Mouse (Mus musculus) midbrain, embryonic 16.5 days (tissue): ENCODE results near the gene Syt8. TPM values are rescaled to one million over a fixed set of nuclear protein-coding genes. Genes with fewer than 3 reads are reported as not detected.

Experiments
- ATAC-seq: fragments of 200-750 bp; cut with Nextera tagmentation; 2 replicates; pipeline ENCODE4 v1.8.0; 2017; ENCODE audit warnings: moderate TSS enrichment
- H3K27ac ChIP-seq: fragments of 300-500 bp; sonication (generic); 2 replicates; pipeline ENCODE4 v1.5.1; 2014; ENCODE audit warnings: mild to moderate bottlenecking, low read length, mixed read lengths
- H3K27me3 ChIP-seq: fragments of 300-500 bp; sonication (generic); 2 replicates; pipeline ENCODE4 v1.6.1; 2014; ENCODE audit warnings: low read depth, low read length, mixed read lengths; ENCODE audit not compliant: control insufficient read depth, insufficient read depth
- H3K36me3 ChIP-seq: fragments of 300-500 bp; sonication (generic); 2 replicates; pipeline ENCODE4 v1.6.1; 2014; ENCODE audit warnings: mild to moderate bottlenecking, low read length, moderate library complexity, mixed read lengths; ENCODE audit not compliant: control insufficient read depth, insufficient read depth
- H3K4me1 ChIP-seq: fragments of 300-500 bp; sonication (generic); 2 replicates; pipeline ENCODE4 v1.6.1; 2014; ENCODE audit warnings: mild to moderate bottlenecking, low read length, mixed read lengths; ENCODE audit not compliant: control insufficient read depth, insufficient read depth
- H3K4me2 ChIP-seq: fragments of 300-500 bp; sonication (generic); 2 replicates; pipeline ENCODE4 v1.6.1; 2014; ENCODE audit warnings: mild to moderate bottlenecking, low read length, mixed read lengths
- H3K4me3 ChIP-seq: fragments of 300-500 bp; sonication (generic); 2 replicates; pipeline ENCODE4 v1.5.1; 2014; ENCODE audit warnings: low read depth, mild to moderate bottlenecking, low read length, moderate library complexity, mixed read lengths
- H3K9ac ChIP-seq: fragments of 300-500 bp; sonication (generic); 2 replicates; pipeline ENCODE4 v1.6.1; 2014; ENCODE audit warnings: low read depth, low read length, mixed read lengths
- H3K9me3 ChIP-seq: fragments of 300-500 bp; sonication (generic); replicated peaks from 2 replicates; pipeline ENCODE4 v1.6.1; 2014; ENCODE audit warnings: mild to moderate bottlenecking, low read length, mixed read lengths; ENCODE audit not compliant: control insufficient read depth, poor library complexity, severe bottlenecking
- WGBS: fragments of 180-500 bp; shearing (Covaris S2); extraction: QIAGEN DNeasy Blood & Tissue Kit; methylation state at CpG from one replicate; pipeline ENCODE4 v1.1.7; 2014; 5-methylcytosine and 5-hydroxymethylcytosine counted together
- polyA plus RNA-seq: library from polyadenylated mRNA; unstranded; fragments of >200 nt; fragmentation: Nextera tagmentation; extraction: Ambion mirVana; gene quantifications from 2 replicates; pipeline ENCODE4 v1.2.1, GENCODE M21; 2015

The Syt8 gene
- polyA plus RNA-seq, 1 experiment from 2014 or later, result not detected

DNA sequence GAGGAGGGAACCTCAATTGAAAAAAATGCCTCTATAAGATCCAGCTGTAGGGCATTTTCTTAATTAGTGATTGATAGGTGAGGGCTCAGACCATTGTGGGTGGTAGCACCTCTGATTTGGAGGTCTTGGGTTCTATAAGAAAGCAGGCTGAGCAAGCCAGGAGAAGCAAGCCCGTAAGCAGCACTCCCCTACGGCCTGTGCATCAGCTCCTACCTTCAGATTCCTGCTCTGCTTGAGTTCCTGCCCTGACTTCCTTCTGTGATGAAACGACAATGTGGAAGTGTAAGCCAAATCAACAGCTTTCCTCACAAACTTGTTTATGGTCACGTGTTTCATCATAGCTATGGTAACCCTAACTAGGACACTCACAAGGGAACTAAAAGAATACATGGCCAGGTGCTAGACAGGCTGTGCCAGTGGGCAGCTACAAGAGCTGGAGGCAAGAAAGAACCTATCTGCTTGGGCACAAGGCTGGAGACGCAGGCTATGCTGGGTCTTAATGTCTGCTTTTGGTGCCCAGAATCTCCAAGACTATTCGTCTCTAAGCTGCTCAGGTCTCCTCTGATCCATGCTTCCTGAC is 14.5 kb downstream of the Syt8 start:
- 77% methylated on average over 6 of the region's 6 CpGs for WGBS
- ATAC-seq, result no peak
- H3K4me2 ChIP-seq, result no peak overlapping the region

DNA sequence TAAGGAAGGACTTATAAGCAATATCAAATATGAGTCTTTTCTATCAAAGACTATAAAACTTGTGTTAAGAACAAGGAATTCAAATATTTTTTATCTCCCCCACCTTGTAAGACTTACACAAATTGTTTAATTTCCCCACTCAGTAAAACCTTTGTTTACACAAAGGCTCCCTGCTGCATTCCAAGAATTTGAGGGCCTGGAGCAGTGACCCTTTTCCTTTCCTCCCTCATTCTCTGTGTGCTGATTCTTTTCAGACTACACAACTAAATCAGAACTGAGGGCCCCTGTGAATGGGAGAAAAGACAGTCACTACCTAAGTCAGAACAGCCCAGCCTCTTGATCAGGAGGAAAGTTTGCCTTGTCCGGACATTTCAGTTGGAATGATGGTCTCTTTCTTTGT is 20.1 kb downstream of the Syt8 start:
- no peak for ATAC-seq
- H3K27me3 ChIP-seq, result no peaks in the 10 kb centered on the region
- no peak overlapping the region for H3K4me3 ChIP-seq
- peaks cover 8% of the 10 kb centered on the region; the same call in 1 of the 2 replicates for H3K4me1 ChIP-seq
- H3K36me3 ChIP-seq, result no peaks in the 10 kb centered on the region
- H3K9ac ChIP-seq, result no peak overlapping the region
- no peak overlapping the region for H3K27ac ChIP-seq
- WGBS, result 17% methylated on average over 1 of the region's 1 CpGs
- H3K9me3 ChIP-seq, result no peaks in the 10 kb centered on the region
- H3K4me2 ChIP-seq, result no peak overlapping the region

More for the DNA sequence above, 14.5 kb downstream of the Syt8 start:
- Histone ChIP-seq H3K36me3 (no peaks in the 10 kb centered on the region), H3K4me3 (no peak overlapping the region), H3K9me3 (no peaks in the 10 kb centered on the region), H3K4me1 (no peaks in the 10 kb centered on the region), H3K9ac (no peak overlapping the region), H3K27ac (no peak overlapping the region), H3K27me3 (no peaks in the 10 kb centered on the region)

DNA sequence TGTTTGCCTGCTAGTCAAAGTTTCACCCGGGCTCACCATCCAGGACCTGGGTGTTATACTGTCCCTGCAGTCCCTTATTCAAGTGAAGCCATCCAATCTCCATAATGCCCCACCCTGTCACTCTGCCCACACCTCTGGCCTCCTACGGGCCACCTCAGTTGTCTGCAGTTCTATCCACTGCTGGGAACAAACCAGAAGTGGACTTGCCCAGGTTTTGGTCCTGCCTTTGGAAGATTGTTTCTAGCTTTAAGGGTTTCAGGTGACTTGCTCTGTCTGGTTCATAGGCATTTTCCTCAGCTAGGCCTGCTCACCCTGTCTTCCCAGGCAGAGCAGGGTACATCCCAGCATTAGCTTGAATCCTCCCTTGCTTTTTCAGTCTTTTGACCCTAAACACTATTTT is 20.6 kb downstream of the Syt8 start:
- Histone ChIP-seq H3K27ac (no peak overlapping the region), H3K36me3 (no peaks in the 10 kb centered on the region), H3K4me3 (no peak overlapping the region), H3K4me1 (peaks cover 8% of the 10 kb centered on the region; the same call in 1 of the 2 replicates), H3K27me3 (no peaks in the 10 kb centered on the region), H3K9me3 (no peaks in the 10 kb centered on the region), H3K4me2 (no peak overlapping the region), H3K9ac (no peak overlapping the region)
- no peak for ATAC-seq
- 51% methylated on average over 2 of the region's 2 CpGs for WGBS

DNA sequence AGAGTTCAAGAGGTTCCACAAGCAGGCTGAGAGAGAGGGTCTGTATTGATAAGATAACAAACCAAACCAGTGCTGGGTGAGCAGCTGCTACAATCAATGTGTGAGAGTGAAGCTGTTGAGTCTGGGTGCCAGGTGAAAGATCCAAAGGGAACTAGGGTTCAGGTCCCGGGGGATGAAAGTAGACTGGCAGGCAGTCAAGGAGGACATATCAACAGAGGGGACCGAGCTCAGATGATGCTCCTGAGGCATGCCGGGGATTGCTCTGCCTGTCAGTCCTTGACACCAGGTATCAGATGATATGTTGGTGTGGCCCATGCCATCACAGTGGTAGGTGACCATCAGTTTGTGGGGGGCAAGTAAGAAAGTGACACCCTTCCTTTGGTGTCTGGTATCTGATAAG is 22.2 kb downstream of the Syt8 start:
- no peak overlapping the region for H3K4me2 ChIP-seq
- no peak overlapping the region for H3K9ac ChIP-seq
- peaks cover 8% of the 10 kb centered on the region; the same call in 1 of the 2 replicates for H3K4me1 ChIP-seq
- H3K9me3 ChIP-seq, result no peaks in the 10 kb centered on the region
- no peak overlapping the region for H3K4me3 ChIP-seq
- peak overlapping the region; percentile 69 for H3K27ac ChIP-seq
- no peaks in the 10 kb centered on the region for H3K36me3 ChIP-seq
- no peaks in the 10 kb centered on the region for H3K27me3 ChIP-seq
- 60% methylated on average over 3 of the region's 3 CpGs for WGBS
- ATAC-seq, result peak; percentile 18; the same call in 1 of the 2 replicates

DNA sequence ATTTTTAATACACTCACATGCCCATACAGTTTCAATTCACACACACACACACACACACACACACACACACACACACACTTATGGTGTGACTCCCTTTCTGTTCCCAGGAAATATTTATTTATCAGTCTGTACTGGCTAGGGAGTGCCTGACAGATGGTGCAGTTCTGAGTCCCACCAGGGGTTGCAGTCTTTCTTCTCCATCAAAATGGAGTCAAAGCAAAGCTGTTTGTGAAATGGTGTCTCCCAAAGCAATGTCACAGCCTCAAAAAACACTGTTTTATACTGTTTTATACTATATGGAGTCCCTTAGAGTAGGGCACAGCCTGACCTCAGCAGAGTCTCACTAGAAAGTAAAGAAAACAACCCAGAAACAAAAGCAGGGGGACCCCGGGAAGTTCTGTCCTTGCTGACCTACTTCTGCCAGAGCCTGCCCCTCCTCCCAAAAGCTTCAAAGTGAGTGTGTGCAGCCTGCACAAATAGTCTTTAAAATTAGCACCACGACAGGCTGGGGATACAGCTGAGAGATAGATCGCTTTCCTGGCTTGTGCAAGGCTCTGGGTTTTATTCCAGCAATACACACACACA is 22.7 kb downstream of the Syt8 start:
- 14% methylated on average over 3 of the region's 3 CpGs for WGBS
- H3K9ac ChIP-seq, result no peak overlapping the region
- no peaks in the 10 kb centered on the region for H3K9me3 ChIP-seq
- no peak overlapping the region for H3K4me3 ChIP-seq
- H3K36me3 ChIP-seq, result no peaks in the 10 kb centered on the region
- H3K27ac ChIP-seq, result peak overlapping the region; percentile 69
- H3K27me3 ChIP-seq, result no peaks in the 10 kb centered on the region
- peak; percentile 80; the same call in 1 of the 2 replicates for ATAC-seq
- no peak overlapping the region for H3K4me2 ChIP-seq
- peaks cover 8% of the 10 kb centered on the region; the same call in 1 of the 2 replicates for H3K4me1 ChIP-seq

DNA sequence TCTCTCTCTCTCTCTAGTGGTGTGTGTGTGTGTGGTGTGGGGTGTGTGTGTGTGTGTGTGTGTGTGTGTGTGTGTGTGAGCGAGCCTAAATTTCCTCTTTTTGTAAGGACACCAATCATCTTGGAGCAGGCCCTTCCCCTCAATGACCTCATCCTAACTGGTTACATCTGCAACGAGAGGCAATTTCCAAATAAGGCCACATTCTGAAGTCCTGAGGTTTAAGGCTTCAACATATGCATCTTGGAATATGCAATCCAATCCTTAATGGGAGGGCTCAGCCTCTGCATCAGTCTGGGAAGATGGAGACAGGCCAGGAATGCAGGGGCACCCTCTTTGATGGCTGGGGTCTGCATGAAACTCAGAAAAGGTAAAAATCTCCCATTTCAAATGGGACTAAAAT is 23.4 kb downstream of the Syt8 start:
- H3K9ac ChIP-seq, result no peak overlapping the region
- no peaks in the 10 kb centered on the region for H3K27me3 ChIP-seq
- no peaks in the 10 kb centered on the region for H3K9me3 ChIP-seq
- no peak for ATAC-seq
- 33% methylated on average over 2 of the region's 2 CpGs for WGBS
- no peak overlapping the region for H3K4me2 ChIP-seq
- H3K4me3 ChIP-seq, result no peak overlapping the region
- peaks cover 8% of the 10 kb centered on the region; the same call in 1 of the 2 replicates for H3K4me1 ChIP-seq
- H3K27ac ChIP-seq, result peak overlapping the region; percentile 69
- no peaks in the 10 kb centered on the region for H3K36me3 ChIP-seq

DNA sequence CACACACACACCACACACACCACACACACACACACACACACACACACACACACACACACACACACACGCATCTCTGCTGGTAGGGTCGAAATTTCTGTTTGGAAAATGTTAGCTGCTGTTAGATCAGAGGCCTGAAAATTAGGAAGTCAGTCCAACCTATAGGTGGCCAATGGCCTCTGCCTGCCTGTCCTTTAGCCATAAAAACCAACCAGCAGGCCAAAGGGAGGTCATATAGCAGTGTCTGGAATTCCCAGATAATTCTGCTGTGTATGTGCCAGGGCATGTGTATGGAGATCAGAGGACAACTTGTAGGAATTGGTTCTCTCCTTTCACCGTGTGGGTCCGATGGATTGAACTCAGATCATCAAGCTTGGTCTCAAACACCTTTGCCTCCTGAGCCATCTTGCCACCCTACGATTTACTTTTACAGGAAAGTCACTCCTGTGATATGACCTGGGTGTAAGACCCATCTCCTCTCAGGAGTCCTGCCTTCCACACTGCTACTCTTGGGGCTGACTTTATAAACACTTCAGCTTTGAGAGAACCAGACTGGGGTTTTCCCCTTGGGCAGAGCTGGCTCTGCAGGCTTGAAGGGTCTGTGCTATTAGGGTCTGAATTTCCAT is 24.1 kb downstream of the Syt8 start:
- Histone ChIP-seq H3K27me3 (no peaks in the 10 kb centered on the region), H3K9ac (no peak overlapping the region), H3K4me3 (no peak overlapping the region), H3K4me2 (no peak overlapping the region), H3K27ac (no peak overlapping the region), H3K4me1 (peaks cover 8% of the 10 kb centered on the region; the same call in 1 of the 2 replicates), H3K36me3 (no peaks in the 10 kb centered on the region), H3K9me3 (no peaks in the 10 kb centered on the region)
- WGBS, result 91% methylated on average over 5 of the region's 5 CpGs
- no peak for ATAC-seq

DNA sequence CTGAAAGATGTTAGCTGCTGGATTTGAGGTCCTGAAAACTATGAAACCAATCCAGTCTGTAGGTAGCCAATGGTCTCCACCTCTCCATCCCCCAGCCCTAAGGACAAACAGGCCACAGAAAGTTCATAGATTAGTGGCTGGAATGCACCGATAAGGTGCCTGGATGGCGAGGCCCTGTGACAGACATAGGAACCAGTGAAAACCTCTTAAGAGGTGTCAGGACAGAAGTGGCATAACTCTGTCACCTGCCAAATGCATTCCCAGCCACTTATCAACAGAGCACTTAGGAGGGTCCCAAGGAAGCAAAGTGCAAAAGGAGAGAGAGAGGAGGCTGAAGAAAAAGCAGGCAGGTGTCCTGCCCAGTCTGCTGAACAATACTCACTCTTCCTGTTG is 24.6 kb downstream of the Syt8 start:
- no peak overlapping the region for H3K27ac ChIP-seq
- no peaks in the 10 kb centered on the region for H3K9me3 ChIP-seq
- H3K4me1 ChIP-seq, result peaks cover 8% of the 10 kb centered on the region; the same call in 1 of the 2 replicates
- H3K9ac ChIP-seq, result no peak overlapping the region
- H3K36me3 ChIP-seq, result no peaks in the 10 kb centered on the region
- WGBS, result 93% methylated on average over 2 of the region's 2 CpGs
- H3K4me2 ChIP-seq, result no peak overlapping the region
- no peak overlapping the region for H3K4me3 ChIP-seq
- ATAC-seq, result no peak
- no peaks in the 10 kb centered on the region for H3K27me3 ChIP-seq

DNA sequence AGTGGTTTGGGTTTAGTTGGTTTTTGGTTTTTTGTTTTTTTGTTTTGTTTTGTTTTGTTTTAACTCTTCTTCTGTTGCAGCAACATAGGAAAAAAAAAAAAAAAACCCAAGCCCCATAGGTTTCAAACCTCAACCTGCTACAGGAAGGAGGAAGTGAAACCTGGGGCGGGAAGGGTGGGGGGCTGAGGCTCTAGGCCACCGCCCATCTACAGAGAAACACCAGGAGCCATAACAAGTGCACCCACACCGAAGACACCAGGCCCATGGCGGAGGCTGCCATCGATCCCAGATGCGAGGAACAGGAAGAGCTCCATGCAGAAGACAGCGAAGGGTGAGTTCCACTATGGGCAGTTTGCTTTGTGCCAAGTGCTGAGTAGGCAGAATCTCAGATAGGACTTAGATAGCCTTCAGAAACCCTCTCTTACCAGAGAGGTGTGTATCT is 26.0 kb downstream of the Syt8 start, which contains the start of gene Lsp1:
Gene Lsp1 (plus strand): TSS at position 174 of the 442 bp plus-strand sequence.
- H3K27me3 ChIP-seq, result no peaks in the 10 kb centered on the region
- no peak within 1 kb of the TSS for H3K9ac ChIP-seq
- H3K4me1 ChIP-seq, result peaks cover 8% of the 10 kb centered on the region; the same call in 1 of the 2 replicates
- no peak within 1 kb of the TSS for H3K4me3 ChIP-seq
- H3K9me3 ChIP-seq, result no peaks in the 10 kb centered on the region
- H3K4me2 ChIP-seq, result no peak within 1 kb of the TSS
- ATAC-seq, result no peak
- no peak within 1 kb of the TSS for H3K27ac ChIP-seq
- no peaks in the 10 kb centered on the region for H3K36me3 ChIP-seq
- WGBS, result 94% methylated on average over 7 of the region's 7 CpGs
